Mouse (Mus musculus) hematopoietic stem cell, adult 5-6 weeks (primary cell): Measurements from ENCODE around the gene Ubap1. TPM values are rescaled to one million over a fixed set of nuclear protein-coding genes. Genes with fewer than 3 reads are reported as not detected.

Experiments used
- ATAC-seq, 2 experiments: fragments of 125-278 bp in 1 of 2; replicated peaks in 1 of 2; 2 replicates each; pipeline ENCODE4 v1.8.0; 2016 to 2017; ENCODE audit warnings: inconsistent platforms in 2 of 2, mild to moderate bottlenecking in 2 of 2, moderate number of reproducible peaks in 2 of 2, low read depth in 1 of 2, moderate TSS enrichment in 1 of 2; ENCODE audit not compliant: low FRiP score in 2 of 2, poor library complexity in 2 of 2, severe bottlenecking in 2 of 2, insufficient read depth in 1 of 2, low TSS enrichment in 1 of 2
- total RNA-seq: library from RNA; stranded (forward); fragments of 172-1452, 232-1000 nt; gene quantifications from 2 replicates; pipeline ENCODE4 v1.2.3, GENCODE M21; 2017

The Ubap1 gene
- total RNA-seq, 1 experiment from 2014 or later: 44.5 TPM

DNA sequence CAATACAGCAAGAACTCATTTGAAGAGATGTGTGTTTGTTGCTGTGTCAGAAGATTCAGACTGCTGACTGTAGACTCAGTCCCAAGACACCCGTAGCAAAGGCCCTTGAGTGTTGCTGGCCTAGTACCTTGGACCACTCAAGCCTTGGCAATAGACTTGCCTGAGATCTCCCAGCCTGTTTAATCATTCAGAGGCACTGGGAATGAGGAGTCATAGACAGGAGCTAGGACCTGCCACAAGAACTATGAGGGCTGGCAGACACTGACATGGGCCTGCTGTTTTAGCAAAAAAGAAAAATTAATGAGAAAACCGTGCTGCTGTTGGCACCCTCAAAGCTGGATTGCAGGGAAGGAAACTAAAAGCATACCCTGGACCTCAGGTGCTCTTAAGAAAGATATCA is 42.2 kb downstream of the Ubap1 start:
- no peak for ATAC-seq

DNA sequence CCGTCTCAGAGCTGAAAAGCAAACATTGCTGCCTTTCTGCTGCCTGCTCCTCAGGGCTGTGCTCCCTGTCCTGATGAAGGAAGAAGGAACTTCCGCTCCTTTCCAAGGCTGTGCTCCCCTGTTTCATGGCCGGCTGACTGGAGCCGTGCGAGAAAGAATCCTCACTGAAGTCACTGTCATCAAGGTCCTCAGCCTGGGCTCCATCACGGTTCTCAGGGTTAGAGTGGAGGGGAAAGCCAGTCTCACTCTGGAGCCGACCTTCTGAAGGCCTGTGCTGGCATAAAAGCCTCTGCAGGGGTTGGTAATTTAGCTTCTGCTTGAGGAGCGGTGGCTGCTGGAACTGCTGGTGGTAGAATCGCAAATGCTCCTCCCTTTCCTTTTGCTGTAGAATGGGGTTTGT is 45.9 kb downstream of the Ubap1 start:
- no peak for ATAC-seq

DNA sequence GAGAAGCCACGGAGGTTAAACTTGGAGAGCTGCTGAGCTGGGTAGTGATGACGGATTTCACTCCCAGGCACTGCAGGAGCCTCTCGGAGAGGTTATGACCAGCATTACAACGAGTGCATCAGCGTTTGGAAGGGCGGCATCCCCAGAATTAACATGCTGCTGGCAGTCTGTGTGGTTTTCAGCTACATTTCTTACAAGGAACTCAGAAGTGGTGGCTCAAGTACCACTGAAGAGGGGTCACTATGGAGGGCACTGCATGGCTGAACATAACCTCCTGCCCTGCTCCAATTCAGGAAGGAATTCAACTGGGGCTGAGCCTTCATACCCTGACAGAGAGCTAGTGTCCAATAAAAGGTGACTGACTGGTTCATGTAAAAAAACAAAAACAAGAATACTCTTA is 49.6 kb downstream of the Ubap1 start:
- no peak for ATAC-seq

DNA sequence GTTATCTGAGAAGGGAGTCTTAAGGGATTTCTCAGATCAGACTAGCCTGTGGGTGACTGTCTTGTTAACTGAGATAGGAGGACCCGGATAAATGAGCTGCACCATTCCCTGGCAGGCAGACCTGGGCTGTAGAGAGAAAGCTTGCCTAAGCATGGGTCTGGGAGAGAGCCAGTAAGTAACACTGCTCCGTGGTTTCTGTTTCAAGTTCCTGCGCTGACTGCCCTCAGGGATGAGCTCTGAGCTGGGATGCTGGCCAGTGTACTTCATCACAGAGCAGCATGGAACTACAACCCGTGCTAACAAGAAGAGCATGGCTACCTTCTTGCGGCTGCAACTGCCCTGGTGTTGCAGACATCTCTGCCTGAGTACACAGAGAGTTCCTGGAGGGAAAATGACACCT is 51.1 kb downstream of the Ubap1 start:
- no peak for ATAC-seq

DNA sequence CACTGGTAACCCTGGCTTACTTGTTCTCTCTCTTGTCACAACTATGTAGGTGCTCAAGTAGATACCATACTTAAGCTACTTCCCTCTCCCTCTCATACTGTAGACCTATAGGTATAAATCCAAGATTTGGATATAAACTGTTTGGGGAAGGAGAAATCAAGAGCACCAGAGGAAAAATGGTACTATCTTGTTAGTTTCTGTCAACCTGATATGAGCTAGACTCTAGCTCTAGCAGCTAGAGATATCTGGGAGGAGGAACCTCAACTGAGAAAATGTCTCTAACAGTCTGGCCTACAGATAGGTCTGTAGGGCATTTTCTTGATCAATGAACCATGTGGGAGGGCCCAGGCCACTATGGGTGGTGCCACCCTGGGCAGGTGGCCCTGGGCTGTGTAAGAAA is 52.4 kb downstream of the Ubap1 start:
- no peak for ATAC-seq

DNA sequence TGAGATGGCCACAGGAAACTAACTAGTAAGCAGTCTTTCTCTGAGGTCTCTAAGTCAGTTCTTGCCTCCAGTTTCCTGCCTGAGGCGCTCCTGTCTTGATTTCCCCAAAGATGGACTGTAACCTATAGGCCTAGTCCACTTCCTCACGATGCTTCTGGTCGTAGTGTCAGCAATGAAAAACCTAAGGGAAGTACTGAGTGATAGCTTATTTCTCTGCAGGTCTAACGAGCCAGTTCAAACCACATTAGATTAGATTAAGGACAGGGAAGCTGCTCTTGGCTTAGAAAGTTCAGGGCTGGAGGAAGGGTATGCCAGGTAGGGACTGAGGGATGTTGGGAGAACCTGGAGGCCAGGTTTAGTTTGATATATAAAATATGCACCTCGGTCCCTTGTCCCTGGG is 52.8 kb downstream of the Ubap1 start:
- ATAC-seq: no peak

DNA sequence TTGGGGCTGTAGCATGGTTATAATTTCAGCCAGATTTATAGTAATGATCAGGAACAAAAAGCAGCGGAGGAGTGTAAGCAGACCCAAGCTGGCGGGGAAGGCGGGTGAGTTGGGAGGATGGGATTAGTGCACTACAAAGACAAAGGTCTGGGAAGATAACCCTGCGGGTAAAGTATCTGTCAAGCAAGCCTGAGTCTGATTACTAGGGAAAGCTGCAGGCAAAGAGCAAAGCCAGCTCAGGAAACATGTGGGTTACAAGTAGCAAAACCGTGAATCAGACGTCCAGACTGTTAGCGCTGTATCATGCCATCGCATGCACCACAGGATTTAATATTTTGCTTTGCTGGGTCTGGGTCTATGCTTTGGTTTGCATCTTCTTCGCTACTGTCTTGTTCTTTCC is 57.8 kb downstream of the Ubap1 start:
- no peak for ATAC-seq

DNA sequence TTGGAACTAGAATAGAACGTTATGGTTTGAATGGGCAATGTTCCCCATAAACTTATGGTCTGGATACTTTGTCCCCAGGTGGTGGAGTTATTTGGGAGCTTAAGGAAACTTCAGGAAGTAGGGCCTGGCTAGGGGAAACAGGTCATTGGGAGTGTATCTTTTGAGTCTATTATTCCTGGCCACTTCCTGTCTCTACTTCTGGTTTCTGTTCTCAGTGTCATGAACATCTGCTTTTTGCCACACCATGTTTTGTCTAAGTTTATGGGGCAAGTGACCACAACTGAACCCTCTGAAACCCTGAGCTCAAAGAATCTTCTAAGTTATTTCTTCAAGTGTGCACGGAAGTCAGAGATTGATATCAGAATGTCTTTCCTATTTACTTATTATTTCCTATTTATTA is 58.6 kb downstream of the Ubap1 start:
- no peak for ATAC-seq

DNA sequence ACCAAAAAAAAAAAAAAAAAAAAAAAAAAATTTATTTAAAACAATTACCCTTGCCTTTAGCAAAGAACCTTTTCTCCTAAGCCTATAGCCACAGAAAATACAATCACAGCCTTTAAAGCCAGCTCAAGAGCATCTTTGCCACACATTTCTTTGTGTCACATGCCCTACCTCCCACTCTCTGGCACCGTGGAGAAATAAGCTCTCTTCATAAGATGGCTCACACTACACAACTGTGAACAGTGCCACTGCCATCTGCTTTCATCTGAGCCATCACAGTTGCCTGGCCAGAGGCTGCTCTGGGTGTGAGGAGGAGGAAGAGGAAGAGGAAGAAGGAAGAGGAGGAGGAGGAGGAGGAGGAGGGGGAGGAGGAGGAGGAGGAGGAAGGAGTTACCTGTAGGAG is 60.5 kb downstream of the Ubap1 start:
- no peak for ATAC-seq

DNA sequence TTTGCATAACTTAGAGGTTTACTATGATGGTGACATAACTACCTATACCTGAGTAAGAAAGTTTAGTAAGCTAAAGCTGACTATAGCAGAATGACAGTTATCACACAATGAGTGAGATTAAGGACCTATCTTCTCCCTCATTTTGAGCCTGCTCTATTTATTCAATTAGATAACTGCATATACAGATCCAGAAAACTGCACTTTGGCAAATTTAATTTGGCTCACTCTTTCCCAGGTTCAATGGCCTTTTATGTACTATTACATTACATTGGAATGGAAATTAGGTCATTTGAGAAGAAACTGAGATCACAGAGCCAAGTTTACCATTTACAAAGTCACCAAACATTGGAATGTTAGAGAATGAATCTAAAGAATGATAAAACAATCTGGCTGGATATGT is 68.2 kb downstream of the Ubap1 start:
- ATAC-seq: no peak

DNA sequence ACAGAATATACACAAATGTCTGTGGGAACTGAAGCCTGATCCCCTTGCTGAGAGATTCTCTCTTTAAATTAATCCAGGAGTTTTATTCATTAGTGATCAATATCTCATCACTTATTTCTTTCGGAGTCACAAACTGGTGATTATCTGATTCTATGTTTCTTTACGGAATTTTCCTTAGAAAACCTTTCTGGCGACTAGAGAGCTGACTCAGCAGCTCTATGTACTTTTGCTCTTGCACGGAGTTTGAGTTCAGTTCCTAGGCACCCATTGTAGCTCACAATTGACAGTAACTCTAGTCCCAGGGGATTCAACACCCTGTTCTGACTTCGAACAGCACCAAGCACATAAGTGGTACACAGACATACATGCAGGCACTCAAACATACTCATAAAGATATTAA is 90.1 kb downstream of the Ubap1 start:
- ATAC-seq: no peak

Other genes with a start within 250 kb of the Ubap1 start
- 19.9 and 25.8 TPM in 2 replicates for gene Nol6, start 224.5 kb upstream of the Ubap1 start, total RNA-seq
- gene Ube2r2, start 213.3 kb upstream of the Ubap1 start, total RNA-seq: 37.9 and 52.8 TPM in 2 replicates
- gene Ubap2, start 73.9 kb upstream of the Ubap1 start, total RNA-seq: 21.9 and 30.1 TPM in 2 replicates
- 25.5 and 35.0 TPM in 2 replicates for gene Dcaf12, start 34.1 kb upstream of the Ubap1 start, total RNA-seq
- gene Kif24, start 115.9 kb downstream of the Ubap1 start, total RNA-seq: 10.9 and 13.5 TPM in 2 replicates
- 26.6 and 29.1 TPM in 2 replicates for gene Nudt2, start 116.2 kb downstream of the Ubap1 start, total RNA-seq
- 0.20 TPM in 1 of 2 replicates, not detected in the other for gene AI464131, start 154.1 kb downstream of the Ubap1 start, total RNA-seq
- gene 1110017D15Rik, start 168.3 kb downstream of the Ubap1 start, total RNA-seq: not detected in 2 replicates
- gene Fam219a, start 220.5 kb downstream of the Ubap1 start, total RNA-seq: 1.3 and 2.2 TPM in 2 replicates
- gene Dnaic1, start 220.8 kb downstream of the Ubap1 start, total RNA-seq: not detected in 2 replicates